Mouse (Mus musculus): ENCODE data around the gene Stat6.

- TF ChIP-seq POLR2A (IDR thresholded peaks at IDR 0.05; ENCODE audit: low read depth, low read length) (no peak), CTCF (conservative IDR thresholded peaks at IDR 0.05; ENCODE audit: insufficient read depth, insufficient read length, low read depth, low read length) (no peak)
Observed at GRCm38 (mm10) chr10:127616261-127616679, 26.5 kb upstream of the Stat6 start.

Measured in kidney, adult 2 months (tissue).